Mouse (Mus musculus) A20 (cell line): ENCODE measurements around the gene Catsperb.
"Not testable (repeated sequence)": the region's sequence is repeated elsewhere in the genome, so short reads cannot be mapped to it uniquely, and the experiment has no call there.

Experiments
- DNase-seq: peaks from one replicate; pipeline ENCODE4 v3.0.0-alpha.2; 2011; ENCODE audit warnings: low read depth, low spot score

Gene Catsperb

DNA sequence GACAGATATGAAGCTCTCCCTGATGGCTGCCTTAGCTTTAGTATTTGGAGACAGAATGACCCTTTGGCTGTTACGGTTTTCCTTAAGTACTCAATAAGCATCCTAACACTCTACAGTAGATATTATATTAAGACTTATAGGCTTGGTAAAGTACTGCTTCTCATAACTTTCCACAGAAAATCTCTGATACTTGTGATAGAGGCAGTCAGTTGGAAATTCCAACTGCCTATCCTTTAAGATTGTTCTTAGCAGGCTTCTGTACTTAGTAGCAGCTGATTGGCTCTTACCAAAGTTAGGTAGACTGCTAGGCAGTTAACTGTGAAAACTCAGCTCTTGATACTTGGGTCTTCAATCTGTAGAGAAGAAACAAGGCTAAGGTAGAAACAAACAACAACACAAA, at the start of gene Catsperb:
Catsperb (plus strand) TSS at position 301 of the 400 bp plus-strand sequence.
- not testable (repeated sequence) for DNase-seq

GRCm38 (mm10) chr12:101361468-101361867, 43.0 kb upstream of the Catsperb start:
- DNase-seq, result not testable (repeated sequence)

DNA sequence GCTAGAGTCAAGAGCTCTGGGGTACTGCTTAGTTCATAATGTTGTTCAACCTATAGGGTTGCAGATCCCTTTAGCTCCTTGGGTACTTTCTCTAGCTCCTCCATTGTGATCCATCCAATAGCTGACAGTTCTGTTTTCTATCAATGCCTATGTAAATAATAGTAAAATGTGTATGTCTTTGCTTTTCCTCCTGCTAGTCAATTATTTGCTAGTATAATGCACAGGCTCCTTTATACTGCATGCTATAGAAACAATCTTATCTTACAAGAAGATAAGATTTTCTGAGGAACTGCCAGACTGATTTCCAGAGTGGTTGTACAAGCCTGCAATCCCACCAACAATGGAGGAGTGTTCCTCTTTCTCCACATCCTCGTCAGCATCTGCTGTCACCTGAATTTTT, 23.0 kb upstream of the Catsperb start:
- not testable (repeated sequence) for DNase-seq

DNA sequence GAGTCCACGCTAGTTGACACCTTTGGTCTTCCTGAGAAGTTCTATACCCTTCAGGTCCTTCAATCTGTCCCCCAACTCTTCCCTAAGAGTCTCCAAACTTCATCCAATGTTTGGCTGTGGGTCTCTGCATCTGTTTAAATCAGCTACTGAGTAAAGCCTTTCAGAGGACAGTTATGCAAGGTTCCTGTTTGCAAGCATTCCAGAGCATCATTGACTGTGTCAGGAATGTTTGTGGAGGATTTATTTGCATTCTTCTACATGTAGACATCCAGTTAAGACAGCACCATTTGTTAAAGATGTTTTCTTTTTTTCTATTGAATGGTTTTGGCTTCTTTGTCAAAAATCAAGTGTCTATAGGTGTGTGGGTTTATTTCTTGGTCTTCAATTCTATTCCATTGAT, 21.7 kb downstream of the Catsperb start:
- DNase-seq, result no peak

DNA sequence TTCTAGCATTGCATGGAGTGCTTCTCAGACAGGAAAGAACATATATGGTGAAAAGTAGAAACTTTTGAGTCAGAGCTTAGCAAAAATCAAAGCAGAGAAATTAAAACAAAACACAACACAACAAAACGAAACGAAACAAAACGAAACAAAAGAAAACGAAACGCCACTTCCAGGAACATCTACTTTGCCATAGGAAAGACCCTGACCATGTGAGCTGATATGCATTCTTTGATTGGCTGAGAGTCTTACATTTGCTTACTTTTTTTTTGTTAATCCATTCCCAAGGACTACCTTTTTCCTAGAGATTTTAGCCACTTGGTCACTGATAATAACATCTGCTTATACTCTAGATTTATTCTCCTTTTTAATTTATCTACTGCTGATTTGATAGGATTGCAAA, 57.6 kb downstream of the Catsperb start:
- DNase-seq, result no peak

- no peak for DNase-seq
These were observed 79.1 kb downstream of the Catsperb start for GRCm38 (mm10) chr12:101483571-101483970.

DNA sequence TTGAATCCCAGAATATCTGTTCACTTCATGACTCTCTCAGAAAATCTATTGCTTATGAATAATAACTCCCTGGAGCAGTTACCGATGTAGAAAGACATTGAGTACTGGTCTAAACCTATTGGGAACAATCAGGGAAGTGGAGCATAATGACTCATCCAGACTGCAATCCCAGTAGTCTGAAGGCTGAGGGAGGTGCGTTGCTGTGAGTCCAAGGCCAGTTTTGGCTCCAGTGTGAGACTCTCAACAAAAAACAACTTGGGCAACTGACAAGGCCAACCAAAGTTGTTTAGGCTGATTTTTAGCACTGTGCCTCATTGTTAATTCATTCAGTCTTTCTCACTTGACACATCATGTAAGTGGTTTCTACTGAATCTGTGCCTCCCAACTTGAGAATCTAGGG, 106.9 kb downstream of the Catsperb start:
- not testable (repeated sequence) for DNase-seq

DNA sequence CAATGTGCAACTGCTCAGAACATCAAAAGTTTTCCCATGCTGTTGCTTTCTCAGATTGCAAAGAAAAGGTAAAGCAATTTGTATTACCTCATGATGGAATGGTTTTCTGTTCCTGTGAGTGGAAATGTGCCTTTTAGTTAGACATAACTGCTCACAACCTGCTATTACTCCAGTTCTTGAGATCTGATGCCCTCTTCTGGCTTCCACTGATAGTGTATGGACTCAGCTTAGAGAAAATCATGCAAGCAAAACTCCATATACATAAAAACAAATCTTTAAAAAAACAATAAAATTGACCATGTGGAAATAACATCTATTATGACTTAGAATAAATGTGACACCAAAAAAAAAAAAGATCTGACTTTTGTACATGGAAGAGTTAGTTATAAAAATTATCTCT, 202.2 kb downstream of the Catsperb start:
- not testable (repeated sequence) for DNase-seq

DNA sequence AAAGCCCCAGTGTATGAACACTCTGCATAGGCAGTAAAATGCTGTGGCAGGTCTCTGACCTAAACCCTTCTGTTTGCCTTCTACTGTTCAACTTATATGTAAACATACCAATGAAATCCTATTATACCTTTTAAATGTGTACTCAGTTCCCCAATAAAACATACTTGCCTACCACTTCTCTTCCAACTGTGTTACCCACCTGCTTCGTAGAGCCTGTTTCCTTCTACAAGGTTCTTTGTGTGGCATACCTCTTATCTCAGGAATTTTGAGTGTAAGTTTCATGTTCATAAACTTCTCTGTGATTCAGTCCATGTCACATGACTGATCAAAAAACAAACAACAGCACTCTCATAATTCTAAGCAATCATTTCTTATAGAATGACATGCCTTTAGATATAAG, 228.7 kb downstream of the Catsperb start:
- DNase-seq, result no peak

DNA sequence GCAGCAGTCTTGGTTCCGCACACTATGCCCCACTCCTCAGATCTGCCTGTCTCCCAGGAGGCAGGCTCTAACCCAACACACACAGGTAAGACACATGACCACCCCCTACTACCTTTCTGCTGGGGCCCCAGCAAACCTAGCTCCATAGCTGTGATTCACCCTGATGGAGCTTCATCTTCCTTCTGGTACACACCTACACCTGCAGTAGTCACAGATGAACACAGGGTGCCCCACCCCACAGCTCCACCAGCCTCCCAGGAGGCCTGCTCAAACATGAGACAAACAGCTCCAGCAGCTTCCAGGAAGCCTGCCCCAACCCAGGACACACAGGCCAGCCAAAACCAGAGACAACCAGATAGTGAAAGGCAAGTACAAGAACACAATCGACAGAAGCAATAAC, 263.0 kb downstream of the Catsperb start:
- DNase-seq, result no peak
